Mouse (Mus musculus) hindbrain, embryonic 10.5 days (tissue): ENCODE data around the gene Osbpl6. TPM values are rescaled to one million over a fixed set of nuclear protein-coding genes. Genes with fewer than 3 reads are reported as not detected.

ENCODE experiments used
- DNase-seq: peaks from one replicate; pipeline ENCODE4 v3.0.0-alpha.2; 2017; ENCODE audit warnings: low spot score
- H3K27ac ChIP-seq: fragments of 300-500 bp; sonication (generic); 2 replicates; pipeline ENCODE4 v1.5.1; 2016; ENCODE audit warnings: mild to moderate bottlenecking, moderate library complexity
- H3K27me3 ChIP-seq: fragments of 300-500 bp; sonication (generic); 2 replicates; pipeline ENCODE4 v1.6.1; 2016; ENCODE audit warnings: mild to moderate bottlenecking; ENCODE audit not compliant: poor library complexity, insufficient read depth, severe bottlenecking
- H3K36me3 ChIP-seq: fragments of 300-500 bp; sonication (generic); 2 replicates; pipeline ENCODE4 v1.6.1; 2016; ENCODE audit warnings: mild to moderate bottlenecking, moderate library complexity
- H3K4me1 ChIP-seq: fragments of 300-500 bp; sonication (generic); replicated peaks from 2 replicates; pipeline ENCODE4 v1.6.1; 2016; ENCODE audit warnings: mild to moderate bottlenecking
- H3K4me3 ChIP-seq: fragments of 300-500 bp; sonication (generic); 2 replicates; pipeline ENCODE4 v1.5.1; 2016; ENCODE audit warnings: mild to moderate bottlenecking, moderate library complexity
- H3K9me3 ChIP-seq: fragments of 300-500 bp; sonication (generic); 2 replicates; pipeline ENCODE4 v1.6.1; 2016; ENCODE audit warnings: mild to moderate bottlenecking, moderate library complexity
- WGBS: fragments of 180-500 bp; shearing (Covaris S2); methylation state at CpG from one replicate; pipeline ENCODE4 v1.1.7; 2016; 5-methylcytosine and 5-hydroxymethylcytosine counted together
- polyA plus RNA-seq: library from polyadenylated mRNA; unstranded; fragments of >200 nt; fragmentation: Nextera tagmentation; extraction: Ambion mirVana; gene quantifications from 2 replicates; pipeline ENCODE4 v1.2.1, GENCODE M21; 2016

The Osbpl6 gene
- polyA plus RNA-seq, 1 experiment from 2014 or later = 15.4 TPM

GRCm38 (mm10) chr2:76560146-76560545, 153.8 kb downstream of the Osbpl6 start:
- Histone ChIP-seq H3K9me3 (no peaks in the 10 kb centered on the region), H3K36me3 (0 out of 2 replicates have a peak, but pooled peaks cover 1% of the 10 kb centered on the region), H3K27ac (no peak overlapping the region), H3K27me3 (no peaks in the 10 kb centered on the region), H3K4me3 (no peak overlapping the region), H3K4me1 (no peaks in the 10 kb centered on the region)
- DNase-seq = no peak
- WGBS = 88% methylated on average over 10 of the region's 10 CpGs

- no peaks in the 10 kb centered on the region for H3K27me3 ChIP-seq
- H3K36me3 ChIP-seq = no peaks in the 10 kb centered on the region
- H3K4me3 ChIP-seq = no peak overlapping the region
- no peak for DNase-seq
- no peaks in the 10 kb centered on the region for H3K4me1 ChIP-seq
- no peak overlapping the region for H3K27ac ChIP-seq
- 90% methylated on average over 4 of the region's 4 CpGs for WGBS
- H3K9me3 ChIP-seq = no peaks in the 10 kb centered on the region
These were observed 157.6 kb downstream of the Osbpl6 start for GRCm38 (mm10) chr2:76563862-76564261.

- H3K4me3 ChIP-seq = no peak overlapping the region
- no peaks in the 10 kb centered on the region for H3K4me1 ChIP-seq
- DNase-seq = no peak
- no peaks in the 10 kb centered on the region for H3K9me3 ChIP-seq
- no peak overlapping the region for H3K27ac ChIP-seq
- WGBS = 86% methylated on average over 8 of the region's 8 CpGs
- H3K36me3 ChIP-seq = no peaks in the 10 kb centered on the region
- no peaks in the 10 kb centered on the region for H3K27me3 ChIP-seq
These were observed 160.7 kb downstream of the Osbpl6 start for GRCm38 (mm10) chr2:76566933-76567551.

- Histone ChIP-seq H3K9me3 (no peaks in the 10 kb centered on the region), H3K4me3 (no peak overlapping the region), H3K4me1 (no peaks in the 10 kb centered on the region), H3K27ac (no peak overlapping the region), H3K27me3 (no peaks in the 10 kb centered on the region), H3K36me3 (no peaks in the 10 kb centered on the region)
- no peak for DNase-seq
- WGBS = 83% methylated on average over 10 of the region's 10 CpGs
These were observed 165.2 kb downstream of the Osbpl6 start for GRCm38 (mm10) chr2:76571543-76571942.

- DNase-seq = no peak
- H3K9me3 ChIP-seq = no peaks in the 10 kb centered on the region
- H3K27me3 ChIP-seq = no peaks in the 10 kb centered on the region
- 82% methylated on average over 8 of the region's 8 CpGs for WGBS
- H3K27ac ChIP-seq = no peak overlapping the region
- H3K36me3 ChIP-seq = 0 out of 2 replicates have a peak, but pooled peaks cover 2% of the 10 kb centered on the region
- no peaks in the 10 kb centered on the region for H3K4me1 ChIP-seq
- no peak overlapping the region for H3K4me3 ChIP-seq
These were observed 172.6 kb downstream of the Osbpl6 start for GRCm38 (mm10) chr2:76578911-76579310.

- WGBS = 94% methylated on average over 13 of the region's 13 CpGs
- no peak for DNase-seq
- Histone ChIP-seq H3K4me1 (no peaks in the 10 kb centered on the region), H3K36me3 (peaks cover 21% of the 10 kb centered on the region), H3K4me3 (no peak overlapping the region), H3K9me3 (no peaks in the 10 kb centered on the region), H3K27ac (no peak overlapping the region), H3K27me3 (no peaks in the 10 kb centered on the region)
These were observed 178.8 kb downstream of the Osbpl6 start for GRCm38 (mm10) chr2:76585090-76585489.

- peaks cover 21% of the 10 kb centered on the region for H3K36me3 ChIP-seq
- no peak overlapping the region for H3K27ac ChIP-seq
- no peak for DNase-seq
- no peaks in the 10 kb centered on the region for H3K27me3 ChIP-seq
- WGBS = 82% methylated on average over 10 of the region's 10 CpGs
- H3K4me1 ChIP-seq = no peaks in the 10 kb centered on the region
- H3K9me3 ChIP-seq = no peaks in the 10 kb centered on the region
- H3K4me3 ChIP-seq = no peak overlapping the region
These were observed 180.6 kb downstream of the Osbpl6 start for GRCm38 (mm10) chr2:76586906-76587305.

GRCm38 (mm10) chr2:76590221-76590620, 183.9 kb downstream of the Osbpl6 start:
- 91% methylated on average over 7 of the region's 7 CpGs for WGBS
- no peak overlapping the region for H3K27ac ChIP-seq
- H3K4me3 ChIP-seq = no peak overlapping the region
- DNase-seq = no peak
- no peaks in the 10 kb centered on the region for H3K9me3 ChIP-seq
- no peaks in the 10 kb centered on the region for H3K27me3 ChIP-seq
- H3K36me3 ChIP-seq = peaks cover 8% of the 10 kb centered on the region
- H3K4me1 ChIP-seq = no peaks in the 10 kb centered on the region

- H3K4me3 ChIP-seq = no peak overlapping the region
- no peaks in the 10 kb centered on the region for H3K36me3 ChIP-seq
- H3K27me3 ChIP-seq = no peaks in the 10 kb centered on the region
- no peaks in the 10 kb centered on the region for H3K4me1 ChIP-seq
- no peak overlapping the region for H3K27ac ChIP-seq
- 84% methylated on average over 3 of the region's 3 CpGs for WGBS
- H3K9me3 ChIP-seq = no peaks in the 10 kb centered on the region
- no peak for DNase-seq
These were observed 186.2 kb downstream of the Osbpl6 start for GRCm38 (mm10) chr2:76592401-76592924.

GRCm38 (mm10) chr2:76597521-76597920, 191.2 kb downstream of the Osbpl6 start:
- no peak for DNase-seq
- 85% methylated on average over 11 of the region's 11 CpGs for WGBS
- H3K27ac ChIP-seq = no peak overlapping the region
- H3K4me3 ChIP-seq = no peak overlapping the region
- H3K9me3 ChIP-seq = no peaks in the 10 kb centered on the region
- H3K4me1 ChIP-seq = no peaks in the 10 kb centered on the region
- H3K36me3 ChIP-seq = no peaks in the 10 kb centered on the region
- no peaks in the 10 kb centered on the region for H3K27me3 ChIP-seq

GRCm38 (mm10) chr2:76599214-76599613, 192.9 kb downstream of the Osbpl6 start:
- Histone ChIP-seq H3K27ac (no peak overlapping the region), H3K36me3 (no peaks in the 10 kb centered on the region), H3K4me1 (no peaks in the 10 kb centered on the region), H3K9me3 (no peaks in the 10 kb centered on the region), H3K27me3 (no peaks in the 10 kb centered on the region), H3K4me3 (no peak overlapping the region)
- DNase-seq = no peak
- WGBS = 81% methylated on average over 5 of the region's 5 CpGs

GRCm38 (mm10) chr2:76602256-76602655, 195.9 kb downstream of the Osbpl6 start:
- H3K36me3 ChIP-seq = no peaks in the 10 kb centered on the region
- 98% methylated on average over 1 of the region's 1 CpGs for WGBS
- H3K4me3 ChIP-seq = no peak overlapping the region
- no peaks in the 10 kb centered on the region for H3K9me3 ChIP-seq
- DNase-seq = no peak
- no peaks in the 10 kb centered on the region for H3K27me3 ChIP-seq
- no peaks in the 10 kb centered on the region for H3K4me1 ChIP-seq
- no peak overlapping the region for H3K27ac ChIP-seq

- WGBS = 88% methylated on average over 3 of the region's 3 CpGs
These were observed 200.4 kb downstream of the Osbpl6 start for GRCm38 (mm10) chr2:76606704-76607103.

More at GRCm38 (mm10) chr2:76606704-76607103, 200.4 kb downstream of the Osbpl6 start:
- no peak for DNase-seq
- Histone ChIP-seq H3K9me3 (no peaks in the 10 kb centered on the region), H3K4me1 (no peaks in the 10 kb centered on the region), H3K27me3 (no peaks in the 10 kb centered on the region), H3K36me3 (no peaks in the 10 kb centered on the region), H3K4me3 (no peak overlapping the region), H3K27ac (no peak overlapping the region)
